Mouse (Mus musculus): ENCODE measurements around the gene Ano4. TPM values are rescaled to one million over a fixed set of nuclear protein-coding genes. Genes with fewer than 3 reads are reported as not detected.

Gene Ano4
- total and polyA plus RNA-seq, 2 experiments from 2014 or later, result 3.2 to 3.8 TPM

DNA sequence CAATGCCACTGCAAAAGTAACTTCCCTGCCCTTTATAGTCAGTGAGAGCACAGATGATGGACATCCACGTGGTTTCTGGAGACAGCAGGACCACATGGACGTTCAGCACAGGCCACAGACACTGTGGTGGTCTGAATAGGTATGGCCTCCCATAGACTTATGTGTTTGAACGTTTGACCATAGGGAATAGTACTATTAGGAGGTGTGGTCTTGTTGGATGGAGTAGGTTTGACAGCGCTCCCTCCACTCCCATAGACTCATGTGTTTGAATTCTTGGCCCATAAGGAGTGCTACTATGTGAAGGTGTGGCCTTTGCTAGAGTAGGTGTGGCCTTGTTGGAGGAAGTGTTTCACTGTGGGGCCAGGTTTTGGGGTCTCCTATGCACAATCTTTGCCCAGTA lies 33.2 kb upstream of the Ano4 start:
- Histone ChIP-seq H3K4me3 (ENCODE audit: low read depth, low read length) (no peak overlapping the region), H3K9me3 (replicated peaks; ENCODE audit: control insufficient read depth, low read length) (0 out of 2 replicates have a peak, but pooled peaks cover 8% of the 10 kb centered on the region), H3K36me3 (replicated peaks; ENCODE audit: control insufficient read depth, insufficient read depth, low read length) (no peaks in the 10 kb centered on the region), H3K4me1 (ENCODE audit: control insufficient read depth, insufficient read depth) (no peaks in the 10 kb centered on the region), H3K27me3 (ENCODE audit: control insufficient read depth, insufficient read depth, low read length) (no peaks in the 10 kb centered on the region), H3K4me2 (ENCODE audit: low read depth, low read length) (no peak overlapping the region), H3K27ac (ENCODE audit: low read depth) (no peak overlapping the region), H3K9ac (replicated peaks; ENCODE audit: low read depth, low read length) (no peak overlapping the region)
- DNase-seq (ENCODE audit: low spot score) (no peak), ATAC-seq (ENCODE audit: insufficient read depth, low read depth) (no peak)
- TF ChIP-seq EP300 (IDR thresholded peaks at IDR 0.05; ENCODE audit: low read depth), result no peak
- no peak for TF ChIP-seq CTCF (IDR thresholded peaks at IDR 0.05; ENCODE audit: low read depth)
- WGBS, result 68% methylated on average over 4 of the region's 4 CpGs

GRCm38 (mm10) chr10:89370051-89370450 lies 25.5 kb upstream of the Ano4 start:
- no peak overlapping the region for H3K4me2 ChIP-seq (ENCODE audit: low read depth, low read length)
- TF ChIP-seq EP300 (IDR thresholded peaks at IDR 0.05; ENCODE audit: low read depth) (no peak), CTCF (IDR thresholded peaks at IDR 0.05; ENCODE audit: low read depth) (no peak)
- H3K4me1 ChIP-seq (ENCODE audit: control insufficient read depth, insufficient read depth), result no peaks in the 10 kb centered on the region
- H3K27me3 ChIP-seq (ENCODE audit: control insufficient read depth, insufficient read depth, low read length), result no peaks in the 10 kb centered on the region
- H3K9me3 ChIP-seq (replicated peaks; ENCODE audit: control insufficient read depth, low read length), result no peaks in the 10 kb centered on the region
- 41% methylated on average over 1 of the region's 1 CpGs for WGBS
- H3K4me3 ChIP-seq (ENCODE audit: low read depth, low read length), result no peak overlapping the region
- no peak overlapping the region for H3K27ac ChIP-seq (ENCODE audit: low read depth)
- DNase-seq (ENCODE audit: low spot score), result no peak
- no peak for ATAC-seq (ENCODE audit: insufficient read depth, low read depth)
- no peaks in the 10 kb centered on the region for H3K36me3 ChIP-seq (replicated peaks; ENCODE audit: control insufficient read depth, insufficient read depth, low read length)
- no peak overlapping the region for H3K9ac ChIP-seq (replicated peaks; ENCODE audit: low read depth, low read length)

DNA sequence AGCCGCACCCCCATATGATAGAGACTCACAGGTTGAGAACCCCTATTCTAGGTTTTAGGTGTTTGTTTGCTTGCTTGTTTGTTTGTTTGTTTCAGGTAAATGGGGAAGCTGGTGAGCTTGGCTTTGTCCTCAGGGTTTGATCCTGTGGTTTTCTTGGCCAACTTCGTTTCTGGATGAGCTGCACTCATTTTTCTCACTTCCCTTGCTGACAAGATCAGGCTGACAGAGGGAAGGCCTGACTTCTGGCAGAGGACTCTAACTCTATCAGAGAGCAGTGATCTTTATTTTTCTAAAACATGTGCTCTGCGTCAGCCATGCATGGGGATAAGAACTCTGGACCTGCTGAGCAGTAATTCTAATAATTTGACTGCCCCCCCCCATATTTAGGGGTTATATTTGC lies 14.4 kb upstream of the Ano4 start:
- no peak for ATAC-seq (ENCODE audit: insufficient read depth, low read depth)
- Histone ChIP-seq H3K4me3 (ENCODE audit: low read depth, low read length) (no peak overlapping the region), H3K36me3 (replicated peaks; ENCODE audit: control insufficient read depth, insufficient read depth, low read length) (no peaks in the 10 kb centered on the region), H3K27ac (ENCODE audit: low read depth) (no peak overlapping the region), H3K4me2 (ENCODE audit: low read depth, low read length) (no peak overlapping the region), H3K9me3 (replicated peaks; ENCODE audit: control insufficient read depth, low read length) (no peaks in the 10 kb centered on the region), H3K9ac (replicated peaks; ENCODE audit: low read depth, low read length) (no peak overlapping the region), H3K27me3 (ENCODE audit: control insufficient read depth, insufficient read depth, low read length) (no peaks in the 10 kb centered on the region), H3K4me1 (ENCODE audit: control insufficient read depth, insufficient read depth) (no peaks in the 10 kb centered on the region)
- DNase-seq (ENCODE audit: low spot score), result no peak
- TF ChIP-seq CTCF (IDR thresholded peaks at IDR 0.05; ENCODE audit: low read depth) (no peak), EP300 (IDR thresholded peaks at IDR 0.05; ENCODE audit: low read depth) (no peak)
- WGBS, result 68% methylated on average over 3 of the region's 3 CpGs

- no peak for DNase-seq (ENCODE audit: low spot score)
- H3K27ac ChIP-seq (ENCODE audit: low read depth), result no peak overlapping the region
- H3K4me2 ChIP-seq (ENCODE audit: low read depth, low read length), result no peak overlapping the region
- H3K36me3 ChIP-seq (replicated peaks; ENCODE audit: control insufficient read depth, insufficient read depth, low read length), result no peaks in the 10 kb centered on the region
- 80% methylated on average over 2 of the region's 2 CpGs for WGBS
- no peaks in the 10 kb centered on the region for H3K9me3 ChIP-seq (replicated peaks; ENCODE audit: control insufficient read depth, low read length)
- no peak overlapping the region for H3K4me3 ChIP-seq (ENCODE audit: low read depth, low read length)
- peaks cover 6% of the 10 kb centered on the region; the same call in 1 of the 2 replicates for H3K4me1 ChIP-seq (ENCODE audit: control insufficient read depth, insufficient read depth)
- H3K27me3 ChIP-seq (ENCODE audit: control insufficient read depth, insufficient read depth, low read length), result no peaks in the 10 kb centered on the region
- ATAC-seq (ENCODE audit: insufficient read depth, low read depth), result no peak
- TF ChIP-seq CTCF (IDR thresholded peaks at IDR 0.05; ENCODE audit: low read depth) (no peak), EP300 (IDR thresholded peaks at IDR 0.05; ENCODE audit: low read depth) (no peak)
- no peak overlapping the region for H3K9ac ChIP-seq (replicated peaks; ENCODE audit: low read depth, low read length)
Observed at GRCm38 (mm10) chr10:89354639-89355038, 10.1 kb upstream of the Ano4 start.

GRCm38 (mm10) chr10:89351416-89351815 lies 6.9 kb upstream of the Ano4 start:
- H3K9me3 ChIP-seq (replicated peaks; ENCODE audit: control insufficient read depth, low read length), result no peaks in the 10 kb centered on the region
- H3K4me3 ChIP-seq (ENCODE audit: low read depth, low read length), result peak overlapping the region; percentile 23; the same call in 1 of the 2 replicates
- no peaks in the 10 kb centered on the region for H3K36me3 ChIP-seq (replicated peaks; ENCODE audit: control insufficient read depth, insufficient read depth, low read length)
- H3K9ac ChIP-seq (replicated peaks; ENCODE audit: low read depth, low read length), result no peak overlapping the region
- TF ChIP-seq EP300 (IDR thresholded peaks at IDR 0.05; ENCODE audit: low read depth) (no peak), CTCF (IDR thresholded peaks at IDR 0.05; ENCODE audit: low read depth) (no peak)
- no peak overlapping the region for H3K27ac ChIP-seq (ENCODE audit: low read depth)
- peak overlapping the region; percentile 42; the same call in 1 of the 2 replicates for H3K4me2 ChIP-seq (ENCODE audit: low read depth, low read length)
- no peaks in the 10 kb centered on the region for H3K27me3 ChIP-seq (ENCODE audit: control insufficient read depth, insufficient read depth, low read length)
- no peak for DNase-seq (ENCODE audit: low spot score)
- peaks cover 6% of the 10 kb centered on the region; the same call in 1 of the 2 replicates for H3K4me1 ChIP-seq (ENCODE audit: control insufficient read depth, insufficient read depth)
- ATAC-seq (ENCODE audit: insufficient read depth, low read depth), result no peak
- WGBS, result 30% methylated on average over 11 of the region's 11 CpGs

DNA sequence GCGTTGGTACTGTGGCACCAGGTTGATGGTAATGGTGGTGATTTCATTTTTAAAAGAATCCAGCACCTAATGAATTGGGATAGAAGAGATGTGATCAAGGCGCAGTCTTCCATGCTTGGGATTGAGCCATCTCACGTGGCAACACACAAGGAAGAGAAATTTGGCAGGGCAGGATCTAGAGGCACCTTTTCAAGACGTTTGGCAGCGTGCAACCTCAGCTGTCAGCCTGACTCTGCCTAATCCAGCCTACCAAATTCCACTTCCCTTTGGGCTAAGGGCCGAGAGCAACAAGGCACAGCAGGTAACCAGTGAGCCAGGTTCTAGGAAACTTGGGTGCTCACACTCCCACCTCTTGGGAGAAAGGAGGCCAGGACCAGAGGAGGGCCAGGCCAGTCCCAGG lies 1.0 kb upstream of the Ano4 start:
- 82% methylated on average over 6 of the region's 6 CpGs for WGBS
- no peaks in the 10 kb centered on the region for H3K9me3 ChIP-seq (replicated peaks; ENCODE audit: control insufficient read depth, low read length)
- H3K4me3 ChIP-seq (ENCODE audit: low read depth, low read length), result no peak overlapping the region
- H3K36me3 ChIP-seq (replicated peaks; ENCODE audit: control insufficient read depth, insufficient read depth, low read length), result no peaks in the 10 kb centered on the region
- ATAC-seq (ENCODE audit: insufficient read depth, low read depth) (no peak), DNase-seq (ENCODE audit: low spot score) (no peak)
- H3K4me1 ChIP-seq (ENCODE audit: control insufficient read depth, insufficient read depth), result no peaks in the 10 kb centered on the region
- no peaks in the 10 kb centered on the region for H3K27me3 ChIP-seq (ENCODE audit: control insufficient read depth, insufficient read depth, low read length)
- TF ChIP-seq EP300 (IDR thresholded peaks at IDR 0.05; ENCODE audit: low read depth) (no peak), CTCF (IDR thresholded peaks at IDR 0.05; ENCODE audit: low read depth) (no peak)
- H3K9ac ChIP-seq (replicated peaks; ENCODE audit: low read depth, low read length), result no peak overlapping the region
- H3K27ac ChIP-seq (ENCODE audit: low read depth), result no peak overlapping the region
- H3K4me2 ChIP-seq (ENCODE audit: low read depth, low read length), result peak overlapping the region; percentile 88
